Mouse (Mus musculus) embryonic facial prominence, embryonic 14.5 days (tissue): Measurements from ENCODE around the gene Lrmda. TPM values are rescaled to one million over a fixed set of nuclear protein-coding genes. Genes with fewer than 3 reads are reported as not detected.
A peak's percentile ranks its signal among the peaks of the same experiment; 100 is the strongest.

Experiments
- ATAC-seq: fragments of 200-750 bp; cut with Nextera tagmentation; 2 replicates; pipeline ENCODE4 v1.8.0; 2017; ENCODE audit warnings: low read depth, moderate number of reproducible peaks, moderate TSS enrichment
- DNase-seq: peaks from one replicate; pipeline ENCODE4 v3.0.0-alpha.2; 2015; ENCODE audit warnings: low spot score
- H3K27ac ChIP-seq: fragments of 300-500 bp; sonication (generic); replicated peaks from 2 replicates; pipeline ENCODE4 v1.5.1; 2014; ENCODE audit warnings: low read depth, mild to moderate bottlenecking, low read length, moderate library complexity
- H3K27me3 ChIP-seq: fragments of 300-500 bp; sonication (generic); replicated peaks from 2 replicates; pipeline ENCODE4 v1.6.1; 2014; ENCODE audit warnings: low read length; ENCODE audit not compliant: control insufficient read depth, insufficient read depth
- H3K36me3 ChIP-seq: fragments of 300-500 bp; sonication (generic); 2 replicates; pipeline ENCODE4 v1.6.1; 2014; ENCODE audit warnings: low read length, mixed read lengths; ENCODE audit not compliant: control insufficient read depth, insufficient read depth
- H3K4me1 ChIP-seq: fragments of 300-500 bp; sonication (generic); 2 replicates; pipeline ENCODE4 v1.6.1; 2014; ENCODE audit warnings: antibody characterized with exemption, low read length; ENCODE audit not compliant: control insufficient read depth, insufficient read depth
- H3K4me2 ChIP-seq: fragments of 300-500 bp; sonication (generic); 2 replicates; pipeline ENCODE4 v1.6.1; 2014; ENCODE audit warnings: low read depth, mild to moderate bottlenecking, low read length, moderate library complexity, mixed read lengths
- H3K4me3 ChIP-seq: fragments of 300-500 bp; sonication (generic); 2 replicates; pipeline ENCODE4 v1.5.1; 2014; ENCODE audit warnings: low read depth, mild to moderate bottlenecking, low read length
- H3K9ac ChIP-seq: fragments of 300-500 bp; sonication (generic); 2 replicates; pipeline ENCODE4 v1.6.1; 2014; ENCODE audit warnings: low read depth, mild to moderate bottlenecking, low read length, moderate library complexity, mixed read lengths
- H3K9me3 ChIP-seq: fragments of 300-500 bp; sonication (generic); 2 replicates; pipeline ENCODE4 v1.6.1; 2016; ENCODE audit warnings: low read length; ENCODE audit not compliant: control insufficient read depth
- WGBS: fragments of 180-500 bp; shearing (Covaris S2); extraction: QIAGEN DNeasy Blood & Tissue Kit; methylation state at CpG from one replicate; pipeline ENCODE4 v1.1.7; 2014; 5-methylcytosine and 5-hydroxymethylcytosine counted together
- polyA plus RNA-seq: library from polyadenylated mRNA; unstranded; fragments of >200 nt; fragmentation: Nextera tagmentation; extraction: Ambion mirVana; gene quantifications from 2 replicates; pipeline ENCODE4 v1.2.1, GENCODE M21; 2014

Lrmda gene
- polyA plus RNA-seq, result 0.24 and 0.97 TPM in 2 replicates

GRCm38 (mm10) chr14:22019252-22019948, at the start of gene Lrmda:
TSS of gene Lrmda (plus strand) at chr14:22019712.
- Histone ChIP-seq H3K27me3 (peaks cover 12% of the 10 kb centered on the region; the same call in 1 of the 2 replicates), H3K9ac (peak within 1 kb of the TSS; percentile 57), H3K36me3 (no peaks in the 10 kb centered on the region), H3K9me3 (no peaks in the 10 kb centered on the region), H3K4me1 (peaks cover 7% of the 10 kb centered on the region), H3K27ac (no peak within 1 kb of the TSS), H3K4me3 (peak within 1 kb of the TSS; percentile 39), H3K4me2 (peak within 1 kb of the TSS; percentile 83)
- ATAC-seq, result peak; percentile 77
- DNase-seq, result peak; percentile 64
- 3% methylated on average over 17 of the region's 33 CpGs for WGBS

- Histone ChIP-seq H3K4me2 (peak overlapping the region; percentile 81), H3K9ac (peak overlapping the region; percentile 54; the same call in 1 of the 2 replicates), H3K9me3 (no peaks in the 10 kb centered on the region; the same call in 1 of the 2 replicates), H3K27me3 (peaks cover 3% of the 10 kb centered on the region; the same call in 1 of the 2 replicates), H3K4me3 (peak overlapping the region; percentile 84), H3K36me3 (peaks cover 34% of the 10 kb centered on the region), H3K27ac (peak overlapping the region; percentile 86; the same call in 1 of the 2 replicates), H3K4me1 (peaks cover 13% of the 10 kb centered on the region; the same call in 1 of the 2 replicates)
- 2% methylated on average over 13 of the region's 22 CpGs for WGBS
- ATAC-seq, result peak; percentile 85
- peak; percentile 93 for DNase-seq
Observed at GRCm38 (mm10) chr14:21981462-21981861, 38.0 kb upstream of the Lrmda start.

- DNase-seq, result peak; percentile 33
- Histone ChIP-seq H3K4me3 (peak overlapping the region; percentile 84), H3K27ac (peak overlapping the region; percentile 86), H3K27me3 (peaks cover 3% of the 10 kb centered on the region; the same call in 1 of the 2 replicates), H3K9ac (peak overlapping the region; percentile 69), H3K4me1 (peaks cover 13% of the 10 kb centered on the region; the same call in 1 of the 2 replicates), H3K9me3 (no peaks in the 10 kb centered on the region), H3K36me3 (peaks cover 35% of the 10 kb centered on the region), H3K4me2 (peak overlapping the region; percentile 81)
- ATAC-seq, result no peak
- whole genome bisulfite sequencing, result 19% methylated on average over 14 of the region's 14 CpGs
Observed at GRCm38 (mm10) chr14:21982096-21982591, 37.4 kb upstream of the Lrmda start.

GRCm38 (mm10) chr14:21982592-21983310, 36.8 kb upstream of the Lrmda start:
- Histone ChIP-seq H3K4me1 (peaks cover 13% of the 10 kb centered on the region; the same call in 1 of the 2 replicates), H3K36me3 (peaks cover 35% of the 10 kb centered on the region), H3K4me3 (peak overlapping the region; percentile 84), H3K27me3 (peaks cover 3% of the 10 kb centered on the region; the same call in 1 of the 2 replicates), H3K27ac (peak overlapping the region; percentile 86), H3K9me3 (no peaks in the 10 kb centered on the region), H3K4me2 (peak overlapping the region; percentile 81), H3K9ac (peak overlapping the region; percentile 69)
- DNase-seq (peak; percentile 60), ATAC-seq (no peak)
- 6% methylated on average over 36 of the region's 38 CpGs for WGBS

- Histone ChIP-seq H3K9me3 (no peaks in the 10 kb centered on the region), H3K4me1 (peaks cover 13% of the 10 kb centered on the region; the same call in 1 of the 2 replicates), H3K27ac (peak overlapping the region; percentile 86), H3K36me3 (peaks cover 35% of the 10 kb centered on the region), H3K9ac (peak overlapping the region; percentile 69), H3K27me3 (peaks cover 3% of the 10 kb centered on the region; the same call in 1 of the 2 replicates), H3K4me2 (peak overlapping the region; percentile 81), H3K4me3 (peak overlapping the region; percentile 84)
- DNase-seq, result peak; percentile 64
- WGBS, result 3% methylated on average over 20 of the region's 22 CpGs
- ATAC-seq, result no peak
Observed at GRCm38 (mm10) chr14:21983311-21983949, 36.1 kb upstream of the Lrmda start.

- Histone ChIP-seq H3K27me3 (peaks cover 3% of the 10 kb centered on the region; the same call in 1 of the 2 replicates), H3K4me2 (peak overlapping the region; percentile 81), H3K9ac (peak overlapping the region; percentile 96), H3K36me3 (peaks cover 35% of the 10 kb centered on the region), H3K9me3 (no peaks in the 10 kb centered on the region), H3K4me1 (peaks cover 13% of the 10 kb centered on the region; the same call in 1 of the 2 replicates), H3K27ac (peak overlapping the region; percentile 98), H3K4me3 (peak overlapping the region; percentile 84)
- DNase-seq, result no peak
- WGBS, result 10% methylated on average over 18 of the region's 18 CpGs
- ATAC-seq, result no peak
Observed at GRCm38 (mm10) chr14:21983950-21984730, 35.4 kb upstream of the Lrmda start.

GRCm38 (mm10) chr14:21984757-21985425, 34.6 kb upstream of the Lrmda start:
- DNase-seq, result no peak
- peaks cover 13% of the 10 kb centered on the region; the same call in 1 of the 2 replicates for H3K4me1 ChIP-seq
- peaks cover 35% of the 10 kb centered on the region for H3K36me3 ChIP-seq
- peak overlapping the region; percentile 96 for H3K9ac ChIP-seq
- peak overlapping the region; percentile 84 for H3K4me3 ChIP-seq
- WGBS, result 5% methylated on average over 42 of the region's 49 CpGs
- peak overlapping the region; percentile 98 for H3K27ac ChIP-seq
- ATAC-seq, result no peak
- H3K27me3 ChIP-seq, result peaks cover 3% of the 10 kb centered on the region; the same call in 1 of the 2 replicates
- H3K4me2 ChIP-seq, result peak overlapping the region; percentile 81
- H3K9me3 ChIP-seq, result no peaks in the 10 kb centered on the region
